Mouse (Mus musculus) MEL (cell line): ENCODE data around the gene Ascc2.

ENCODE experiments used
- CHD1 ChIP-seq: IDR thresholded peaks from 2 replicates; pipeline ENCODE4 v1.6.1; 2012; ENCODE audit warnings: low read depth, mild to moderate bottlenecking, inconsistent platforms, low read length, improper control_type of control experiment
- CTCF ChIP-seq, 3 experiments: IDR thresholded peaks in 2 of 3; conservative IDR thresholded peaks in 1 of 3; 2 replicates each; pipeline ENCODE4 v1.5.1; 2011 to 2012; ENCODE audit warnings: low read length in 3 of 3, low read depth in 2 of 3, mild to moderate bottlenecking in 2 of 3, improper control_type of control experiment in 1 of 3, inconsistent platforms in 1 of 3, mixed read lengths in 1 of 3, moderate library complexity in 1 of 3; ENCODE audit not compliant: control insufficient read depth in 1 of 3, insufficient read depth in 1 of 3, poor library complexity in 1 of 3, severe bottlenecking in 1 of 3
- POLR2A ChIP-seq, 2 experiments: IDR thresholded peaks; 2 replicates each; pipeline ENCODE4 v1.6.1; 2011 to 2012; ENCODE audit warnings: low read length in 2 of 2, mild to moderate bottlenecking in 2 of 2, control low read depth in 1 of 2, improper control_type of control experiment in 1 of 2, low read depth in 1 of 2, moderate library complexity in 1 of 2; ENCODE audit not compliant: control insufficient read depth in 1 of 2, insufficient read depth in 1 of 2, poor library complexity in 1 of 2
- RCOR1 ChIP-seq: IDR thresholded peaks from 2 replicates; pipeline ENCODE4 v1.6.1; 2012; ENCODE audit warnings: low read depth, mild to moderate bottlenecking, inconsistent platforms, low read length, improper control_type of control experiment

GRCm38 (mm10) chr11:4730096-4730495 is 92.5 kb downstream of the Ascc2 start:
- TF ChIP-seq RCOR1, result no peak
- no peak for TF ChIP-seq CHD1
- TF ChIP-seq POLR2A (IDR thresholded peaks at IDR 0.05; ENCODE audit: control insufficient read depth in 1 of 2, insufficient read depth in 1 of 2, low read depth in 1 of 2, low read length in 2 of 2, poor library complexity in 1 of 2), result no peak
- no peak for TF ChIP-seq CTCF (IDR thresholded peaks at IDR 0.05 in 2 of 3, conservative IDR thresholded peaks at IDR 0.05 in 1 of 3; ENCODE audit: control insufficient read depth in 1 of 3, insufficient read depth in 1 of 3, low read depth in 2 of 3, low read length in 3 of 3, poor library complexity in 1 of 3, severe bottlenecking in 1 of 3)
